Mouse (Mus musculus): ENCODE results near the gene Pde10a.

The Pde10a gene

GRCm38 (mm10) chr17:8842662-8843061 is 317.5 kb downstream of the Pde10a start:
- no peak for DNase-seq (ENCODE audit: low spot score)

GRCm38 (mm10) chr17:8843941-8844340 is 318.8 kb downstream of the Pde10a start:
- no peak for DNase-seq (ENCODE audit: low spot score)

GRCm38 (mm10) chr17:8846506-8846905 is 321.3 kb downstream of the Pde10a start:
- no peak for DNase-seq (ENCODE audit: low spot score)

- no peak for DNase-seq (ENCODE audit: low spot score)
These were observed 322.4 kb downstream of the Pde10a start for GRCm38 (mm10) chr17:8847558-8847957.

GRCm38 (mm10) chr17:8851846-8852245 is 326.7 kb downstream of the Pde10a start:
- DNase-seq (ENCODE audit: low spot score) = no peak

GRCm38 (mm10) chr17:8856430-8857371 is 331.5 kb downstream of the Pde10a start:
- peak; percentile 75 for DNase-seq (ENCODE audit: low spot score)

- DNase-seq (ENCODE audit: low spot score) = no peak
These were observed 333.7 kb downstream of the Pde10a start for GRCm38 (mm10) chr17:8858636-8859421.

- DNase-seq (ENCODE audit: low spot score) = no peak
These were observed 334.3 kb downstream of the Pde10a start for GRCm38 (mm10) chr17:8859489-8859888.

GRCm38 (mm10) chr17:8864638-8865497 is 339.7 kb downstream of the Pde10a start:
- DNase-seq (ENCODE audit: low spot score) = peak; percentile 38

- DNase-seq (ENCODE audit: low spot score) = no peak
These were observed 342.4 kb downstream of the Pde10a start for GRCm38 (mm10) chr17:8867331-8868237.

- DNase-seq (ENCODE audit: low spot score) = no peak
These were observed 344.1 kb downstream of the Pde10a start for GRCm38 (mm10) chr17:8869287-8869686.

GRCm38 (mm10) chr17:8870848-8871247 is 345.7 kb downstream of the Pde10a start:
- no peak for DNase-seq (ENCODE audit: low spot score)

- DNase-seq (ENCODE audit: low spot score) = no peak
These were observed 346.2 kb downstream of the Pde10a start for GRCm38 (mm10) chr17:8871396-8871795.

- no peak for DNase-seq (ENCODE audit: low spot score)
These were observed 346.9 kb downstream of the Pde10a start for GRCm38 (mm10) chr17:8871997-8872593.

- no peak for DNase-seq (ENCODE audit: low spot score)
These were observed 347.4 kb downstream of the Pde10a start for GRCm38 (mm10) chr17:8872611-8873010.

GRCm38 (mm10) chr17:8878056-8878455 is 352.9 kb downstream of the Pde10a start:
- DNase-seq (ENCODE audit: low spot score) = no peak

- no peak for DNase-seq (ENCODE audit: low spot score)
These were observed 356.5 kb downstream of the Pde10a start for GRCm38 (mm10) chr17:8881711-8882110.

- DNase-seq (ENCODE audit: low spot score) = no peak
These were observed 359.5 kb downstream of the Pde10a start for GRCm38 (mm10) chr17:8884691-8885090.

- DNase-seq (ENCODE audit: low spot score) = no peak
These were observed 360.7 kb downstream of the Pde10a start for GRCm38 (mm10) chr17:8885830-8886229.

- no peak for DNase-seq (ENCODE audit: low spot score)
These were observed 362.9 kb downstream of the Pde10a start for GRCm38 (mm10) chr17:8888105-8888504.

Data from urinary bladder, postnatal 25 days (tissue).